Mouse (Mus musculus) kidney, embryonic 14.5 days (tissue): ENCODE results near the gene Akap12. TPM values are rescaled to one million over a fixed set of nuclear protein-coding genes. Genes with fewer than 3 reads are reported as not detected.
A peak's percentile ranks its signal among the peaks of the same experiment; 100 is the strongest.

Source experiments
- ATAC-seq: fragments of 200-750 bp; cut with Nextera tagmentation; 2 replicates; pipeline ENCODE4 v1.8.0; 2017; ENCODE audit warnings: moderate number of reproducible peaks, mild to moderate bottlenecking, moderate TSS enrichment, moderate library complexity; ENCODE audit not compliant: low FRiP score, low TSS enrichment
- H3K27ac ChIP-seq: fragments of 300-500 bp; sonication (generic); 2 replicates; pipeline ENCODE4 v1.5.1; 2014; ENCODE audit warnings: low read depth, mild to moderate bottlenecking, low read length, moderate library complexity, mixed read lengths
- H3K27me3 ChIP-seq: fragments of 300-500 bp; sonication (generic); 2 replicates; pipeline ENCODE4 v1.6.1; 2014; ENCODE audit warnings: mild to moderate bottlenecking, low read length; ENCODE audit not compliant: control insufficient read depth, insufficient read depth
- H3K36me3 ChIP-seq: fragments of 300-500 bp; sonication (generic); 2 replicates; pipeline ENCODE4 v1.6.1; 2014; ENCODE audit warnings: low read length, mixed read lengths; ENCODE audit not compliant: control insufficient read depth, insufficient read depth
- H3K4me1 ChIP-seq: fragments of 300-500 bp; sonication (generic); 2 replicates; pipeline ENCODE4 v1.6.1; 2014; ENCODE audit warnings: low read length, mixed read lengths; ENCODE audit not compliant: control insufficient read depth, insufficient read depth
- H3K4me2 ChIP-seq: fragments of 300-500 bp; sonication (generic); replicated peaks from 2 replicates; pipeline ENCODE4 v1.6.1; 2014; ENCODE audit warnings: low read depth, mild to moderate bottlenecking, low read length
- H3K4me3 ChIP-seq: fragments of 300-500 bp; sonication (generic); 2 replicates; pipeline ENCODE4 v1.5.1; 2014; ENCODE audit warnings: mild to moderate bottlenecking, low read length
- H3K9ac ChIP-seq: fragments of 300-500 bp; sonication (generic); 2 replicates; pipeline ENCODE4 v1.6.1; 2014; ENCODE audit warnings: low read depth, mild to moderate bottlenecking, low read length, moderate library complexity
- H3K9me3 ChIP-seq: fragments of 300-500 bp; sonication (generic); 2 replicates; pipeline ENCODE4 v1.6.1; 2016; ENCODE audit warnings: low read length; ENCODE audit not compliant: control insufficient read depth
- WGBS: fragments of 180-500 bp; shearing (Covaris S2); extraction: QIAGEN DNeasy Blood & Tissue Kit; methylation state at CpG from one replicate; pipeline ENCODE4 v1.1.7; 2014; 5-methylcytosine and 5-hydroxymethylcytosine counted together
- polyA plus RNA-seq: library from polyadenylated mRNA; unstranded; fragments of >200 nt; fragmentation: Nextera tagmentation; extraction: Ambion mirVana; gene quantifications from 2 replicates; pipeline ENCODE4 v1.2.1, GENCODE M21; 2014

The Akap12 gene
- polyA plus RNA-seq, 1 experiment from 2014 or later: 70.7 TPM

DNA sequence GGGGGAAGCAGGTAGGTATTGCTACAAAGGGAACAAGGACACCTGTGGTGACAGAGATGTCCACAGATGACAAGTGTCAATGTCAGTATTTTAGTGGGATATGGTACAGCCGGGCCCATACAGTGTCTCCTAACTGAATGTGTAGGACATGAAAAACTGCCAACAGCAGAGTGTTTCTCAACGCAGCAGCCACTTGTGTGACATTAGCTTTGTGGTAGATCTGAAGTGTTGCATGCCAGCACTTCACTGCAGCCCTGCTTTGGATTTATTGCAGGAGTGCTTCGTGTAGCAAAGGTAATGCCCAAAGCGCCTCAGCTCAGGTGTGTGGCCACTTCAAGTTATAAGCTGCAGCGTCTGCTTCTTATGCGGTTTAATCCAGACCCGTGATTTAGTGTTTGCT is 110.8 kb downstream of the Akap12 start:
- Histone ChIP-seq H3K4me1 (peaks cover 8% of the 10 kb centered on the region; the same call in 1 of the 2 replicates), H3K4me2 (no peak overlapping the region), H3K36me3 (peaks cover 7% of the 10 kb centered on the region; the same call in 1 of the 2 replicates), H3K9ac (no peak overlapping the region), H3K4me3 (no peak overlapping the region), H3K27ac (peak overlapping the region; percentile 57; the same call in 1 of the 2 replicates), H3K27me3 (no peaks in the 10 kb centered on the region), H3K9me3 (no peaks in the 10 kb centered on the region)
- ATAC-seq: peak; percentile 29; the same call in 1 of the 2 replicates
- 46% methylated on average over 7 of the region's 7 CpGs for WGBS

- no peak for ATAC-seq
- Histone ChIP-seq H3K9ac (no peak overlapping the region), H3K27ac (no peak overlapping the region), H3K4me2 (no peak overlapping the region), H3K9me3 (no peaks in the 10 kb centered on the region), H3K4me1 (peaks cover 9% of the 10 kb centered on the region; the same call in 1 of the 2 replicates), H3K36me3 (no peaks in the 10 kb centered on the region), H3K4me3 (no peak overlapping the region), H3K27me3 (no peaks in the 10 kb centered on the region)
- WGBS: 69% methylated on average over 5 of the region's 5 CpGs
Measured at GRCm38 (mm10) chr10:4380748-4381147, 114.6 kb downstream of the Akap12 start.

DNA sequence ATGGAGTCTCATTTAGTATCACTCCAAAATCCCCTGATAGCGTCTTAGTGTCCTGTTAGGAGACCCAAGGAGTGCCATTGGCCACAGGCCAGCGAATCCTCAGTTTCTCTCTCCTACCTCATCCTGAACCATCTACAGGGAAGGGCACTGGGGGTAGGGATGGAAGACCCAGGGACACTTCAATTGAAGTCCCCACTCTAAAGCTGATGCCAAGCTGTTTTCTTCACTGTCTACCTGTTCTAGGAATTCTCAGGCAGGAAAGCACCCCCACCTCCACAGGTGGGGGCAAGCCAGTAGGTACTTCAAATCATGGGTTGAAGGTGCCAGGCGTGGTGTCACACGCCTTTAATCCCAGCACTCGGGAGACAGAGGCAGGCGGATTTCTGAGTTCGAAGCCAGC is 118.1 kb downstream of the Akap12 start:
- peaks cover 8% of the 10 kb centered on the region for H3K4me1 ChIP-seq
- no peak overlapping the region for H3K9ac ChIP-seq
- 89% methylated on average over 7 of the region's 7 CpGs for WGBS
- no peak overlapping the region for H3K4me3 ChIP-seq
- no peak overlapping the region for H3K4me2 ChIP-seq
- H3K9me3 ChIP-seq: no peaks in the 10 kb centered on the region
- ATAC-seq: no peak
- H3K36me3 ChIP-seq: no peaks in the 10 kb centered on the region
- H3K27ac ChIP-seq: no peak overlapping the region
- H3K27me3 ChIP-seq: no peaks in the 10 kb centered on the region

GRCm38 (mm10) chr10:4386609-4387591 is 120.7 kb downstream of the Akap12 start:
- Histone ChIP-seq H3K9ac (peak overlapping the region; percentile 99), H3K36me3 (no peaks in the 10 kb centered on the region), H3K4me1 (peaks cover 33% of the 10 kb centered on the region), H3K4me2 (peak overlapping the region; percentile 91), H3K27me3 (no peaks in the 10 kb centered on the region), H3K27ac (peak overlapping the region; percentile 97), H3K4me3 (peak overlapping the region; percentile 94), H3K9me3 (no peaks in the 10 kb centered on the region)
- WGBS: under 1% methylated on average over 60 of the region's 133 CpGs
- ATAC-seq: peak; percentile 93

DNA sequence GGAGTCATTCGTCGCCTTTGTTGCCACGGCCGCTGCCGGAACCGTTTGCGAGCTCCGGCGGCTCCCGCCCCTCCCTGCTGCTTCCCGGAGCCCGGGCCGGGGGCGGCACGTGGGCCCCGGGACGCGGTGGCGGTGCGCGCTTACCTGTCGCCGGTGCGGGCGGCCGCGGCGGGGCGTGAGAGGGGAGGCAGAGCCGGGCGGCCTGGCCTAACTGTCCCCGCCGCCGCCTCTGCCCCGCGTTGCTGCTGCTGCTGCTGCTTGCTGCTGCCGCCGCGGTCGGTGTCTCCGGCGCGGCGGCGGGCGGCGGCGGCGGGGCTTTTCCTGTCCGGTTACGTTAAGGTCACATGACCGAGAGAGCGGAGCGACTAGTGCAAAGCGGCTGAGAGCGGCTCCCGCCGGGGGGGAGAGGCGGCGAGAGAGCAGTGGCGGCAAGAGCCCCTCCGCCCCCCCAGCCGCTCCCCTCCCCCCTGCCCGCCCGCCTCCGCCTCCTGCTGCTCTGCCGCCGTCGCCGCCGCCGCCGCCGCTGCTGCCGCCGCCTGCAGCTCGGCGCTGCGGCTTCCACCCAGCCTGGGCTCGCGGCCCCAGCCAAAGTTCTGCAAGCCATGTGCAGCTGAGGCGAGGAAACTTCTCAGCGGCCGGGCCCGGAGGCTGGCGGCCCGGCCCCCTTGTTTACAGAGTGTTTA is 121.7 kb downstream of the Akap12 start, which contains the start of gene Zbtb2:
Gene Zbtb2 (minus strand): TSS at position 408 of the 683 bp plus-strand sequence.
- H3K4me2 ChIP-seq: peak within 1 kb of the TSS; percentile 91
- under 1% methylated on average over 49 of the region's 87 CpGs for WGBS
- H3K4me3 ChIP-seq: peak within 1 kb of the TSS; percentile 94
- peak within 1 kb of the TSS; percentile 99 for H3K9ac ChIP-seq
- H3K27ac ChIP-seq: peak within 1 kb of the TSS; percentile 97
- no peaks in the 10 kb centered on the region for H3K9me3 ChIP-seq
- peaks cover 33% of the 10 kb centered on the region for H3K4me1 ChIP-seq
- ATAC-seq: no peak; the same call in 1 of the 2 replicates
- peaks cover under 1% of the 10 kb centered on the region; the same call in 1 of the 2 replicates for H3K36me3 ChIP-seq
- no peaks in the 10 kb centered on the region for H3K27me3 ChIP-seq

- ATAC-seq: no peak
- no peaks in the 10 kb centered on the region for H3K27me3 ChIP-seq
- WGBS: under 1% methylated on average over 19 of the region's 19 CpGs
- H3K4me1 ChIP-seq: peaks cover 30% of the 10 kb centered on the region
- H3K36me3 ChIP-seq: peaks cover 6% of the 10 kb centered on the region; the same call in 1 of the 2 replicates
- H3K4me3 ChIP-seq: peak overlapping the region; percentile 94
- H3K27ac ChIP-seq: peak overlapping the region; percentile 97
- no peaks in the 10 kb centered on the region for H3K9me3 ChIP-seq
- H3K9ac ChIP-seq: peak overlapping the region; percentile 99
- H3K4me2 ChIP-seq: peak overlapping the region; percentile 91
Measured at GRCm38 (mm10) chr10:4388384-4388745, 122.2 kb downstream of the Akap12 start.

GRCm38 (mm10) chr10:4389036-4389435 is 122.9 kb downstream of the Akap12 start:
- Histone ChIP-seq H3K9ac (peak overlapping the region; percentile 99), H3K9me3 (no peaks in the 10 kb centered on the region), H3K4me2 (peak overlapping the region; percentile 91), H3K36me3 (peaks cover 10% of the 10 kb centered on the region), H3K4me3 (peak overlapping the region; percentile 94), H3K4me1 (peaks cover 31% of the 10 kb centered on the region), H3K27ac (no peak overlapping the region), H3K27me3 (no peaks in the 10 kb centered on the region)
- WGBS: 13% methylated on average over 10 of the region's 10 CpGs
- ATAC-seq: no peak

- no peak for ATAC-seq
- Histone ChIP-seq H3K27me3 (no peaks in the 10 kb centered on the region), H3K9ac (peak overlapping the region; percentile 99; the same call in 1 of the 2 replicates), H3K4me1 (peaks cover 33% of the 10 kb centered on the region), H3K27ac (no peak overlapping the region), H3K9me3 (no peaks in the 10 kb centered on the region), H3K4me3 (peak overlapping the region; percentile 94), H3K36me3 (peaks cover 15% of the 10 kb centered on the region), H3K4me2 (peak overlapping the region; percentile 91)
- WGBS: 54% methylated on average over 5 of the region's 5 CpGs
Measured at GRCm38 (mm10) chr10:4389461-4390112, 123.4 kb downstream of the Akap12 start.
